Mouse (Mus musculus): Measurements from ENCODE around the gene Nav1.

Gene Nav1

DNA sequence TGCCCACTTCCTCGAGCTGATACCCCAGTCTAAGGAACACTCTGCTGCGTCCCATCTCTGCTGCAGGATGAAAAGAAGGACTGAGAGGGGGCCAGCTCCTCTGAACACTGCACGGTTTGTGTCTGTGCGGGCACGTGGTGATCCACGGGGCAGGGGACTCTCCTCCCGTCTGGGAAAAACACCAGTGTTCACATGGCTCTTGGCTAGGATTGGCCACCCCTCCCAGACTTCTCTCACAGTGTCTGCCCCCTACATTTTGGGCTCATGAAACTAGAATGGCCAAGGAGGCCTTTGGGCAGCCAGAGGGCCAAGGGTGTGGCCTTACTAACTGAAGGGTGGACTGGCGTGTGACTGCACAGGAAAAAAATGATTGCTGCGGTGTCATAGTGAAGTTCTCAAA, 125.4 kb downstream of the Nav1 start:
- DNase-seq = no peak

DNA sequence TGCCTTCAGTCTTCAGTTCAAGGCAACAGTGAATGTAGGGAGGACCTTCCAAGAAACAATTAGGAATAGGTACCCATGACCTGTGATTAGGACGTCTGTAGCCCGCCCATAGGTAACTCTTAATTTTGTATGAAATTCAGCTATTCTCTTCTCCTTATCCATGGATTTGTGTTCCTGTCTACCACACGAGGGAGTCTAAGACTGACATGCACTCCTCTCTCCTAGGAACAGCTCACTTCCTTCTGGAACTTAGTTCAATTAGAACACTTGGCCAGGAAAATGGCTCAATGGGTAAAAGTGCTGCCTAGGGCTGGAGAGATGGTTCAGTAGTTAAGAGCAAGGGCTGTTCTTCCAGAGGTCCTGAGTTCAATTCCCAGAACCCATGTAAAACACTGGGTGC, 126.3 kb downstream of the Nav1 start:
- DNase-seq = no peak

GRCm38 (mm10) chr1:135475571-135475895, 131.6 kb downstream of the Nav1 start:
- DNase-seq = no peak

DNA sequence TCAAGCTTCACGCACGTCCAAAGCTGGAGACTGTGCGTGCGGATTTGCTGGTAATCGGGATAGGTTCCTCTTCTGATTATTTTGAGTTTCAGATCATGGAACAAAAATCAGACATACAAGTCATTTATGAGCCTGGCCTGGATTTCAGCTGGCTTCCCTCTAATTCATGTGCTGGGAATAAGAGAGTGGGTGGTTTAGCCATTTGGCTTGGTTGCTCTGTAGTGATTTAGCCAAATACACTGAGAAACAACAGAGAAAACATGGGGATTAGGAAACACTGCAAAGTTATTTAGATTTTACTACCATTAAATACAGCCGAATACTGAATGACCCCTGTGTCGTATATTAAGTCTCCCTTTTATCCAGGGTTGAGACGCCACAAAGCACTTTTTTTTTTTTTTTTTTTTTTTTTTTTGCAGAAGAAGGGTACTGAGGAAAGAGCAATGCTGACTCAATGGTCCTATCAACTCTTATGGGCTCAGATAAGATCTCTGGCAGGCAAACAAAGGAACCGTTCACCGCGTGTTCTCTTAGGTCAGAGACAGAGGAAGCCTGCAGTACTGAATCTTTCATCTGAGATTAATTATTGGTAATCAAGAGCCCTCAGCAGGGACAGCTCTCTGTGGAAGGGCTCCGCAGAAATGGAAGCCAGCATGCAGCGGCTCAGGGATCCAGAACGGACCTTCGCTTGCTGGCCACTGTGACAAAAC, 132.1 kb downstream of the Nav1 start:
- no peak for DNase-seq

GRCm38 (mm10) chr1:135472536-135472935, 134.6 kb downstream of the Nav1 start:
- no peak for DNase-seq

DNA sequence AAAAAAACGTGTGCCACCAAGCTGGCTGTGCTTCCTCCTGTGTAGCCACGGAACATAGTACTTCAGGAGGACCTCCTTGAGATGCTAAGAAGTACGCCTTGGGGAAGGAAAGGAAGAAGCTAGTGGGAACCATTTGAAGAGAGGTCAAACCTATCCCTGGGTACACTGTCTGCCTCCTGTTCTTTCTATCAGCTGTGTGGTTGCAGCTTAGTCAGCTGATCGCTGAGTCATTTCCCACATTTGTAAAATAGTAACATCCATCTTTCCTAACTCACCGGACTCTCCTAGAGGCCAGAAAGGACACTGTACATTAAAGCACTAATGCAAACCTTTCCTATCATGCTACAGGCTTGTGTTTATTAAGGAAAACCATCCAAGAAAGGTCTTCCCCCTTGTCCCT, 135.4 kb downstream of the Nav1 start:
- no peak for DNase-seq

GRCm38 (mm10) chr1:135470546-135470945, 136.5 kb downstream of the Nav1 start:
- no peak for DNase-seq

- no peak for DNase-seq
These were observed 139.6 kb downstream of the Nav1 start for GRCm38 (mm10) chr1:135467462-135467861.

GRCm38 (mm10) chr1:135466935-135467334, 140.2 kb downstream of the Nav1 start:
- no peak for DNase-seq

GRCm38 (mm10) chr1:135465734-135466133, 141.4 kb downstream of the Nav1 start:
- no peak for DNase-seq

DNA sequence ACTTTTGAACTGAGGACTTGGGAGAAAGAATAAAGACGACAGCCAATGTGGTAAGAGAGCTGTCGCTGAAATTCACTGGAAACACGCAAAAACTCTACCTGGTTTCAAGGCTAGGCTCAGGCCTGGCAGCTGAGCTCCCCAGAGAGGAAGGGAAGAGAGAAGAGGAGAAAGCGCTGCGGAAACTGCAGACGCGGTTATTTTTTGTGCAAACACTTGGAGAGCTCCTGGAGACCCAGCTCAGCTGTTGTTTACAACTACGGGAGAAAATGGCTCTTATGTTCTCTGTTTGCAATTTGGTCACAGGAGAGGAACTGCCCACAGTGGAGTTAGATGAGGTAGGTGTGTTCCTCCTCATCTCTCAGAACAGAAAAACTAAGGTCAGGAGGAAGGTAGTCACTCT, 144.4 kb downstream of the Nav1 start:
- DNase-seq = no peak

DNA sequence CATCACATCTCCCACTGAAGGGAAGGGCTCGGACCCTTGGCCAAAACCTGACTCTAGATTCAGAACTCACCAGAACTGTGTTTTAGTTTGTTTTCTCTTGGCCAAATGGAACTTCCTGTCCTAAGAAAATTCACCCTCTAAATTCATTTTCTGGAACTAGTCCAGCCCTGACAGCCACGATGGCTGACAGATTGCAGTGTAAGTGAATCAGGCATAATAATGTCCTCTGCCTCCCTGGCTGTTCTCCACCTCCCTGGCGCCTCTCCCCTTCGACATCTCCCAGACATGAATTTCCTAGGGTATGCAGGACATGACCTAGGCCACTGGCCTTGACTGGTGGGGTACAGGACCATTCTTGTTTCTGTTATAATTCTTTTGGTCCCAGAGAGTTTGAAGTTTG, 144.8 kb downstream of the Nav1 start:
- DNase-seq = no peak

- peak; percentile 43 for DNase-seq
These were observed 145.9 kb downstream of the Nav1 start for GRCm38 (mm10) chr1:135461097-135461730.

DNA sequence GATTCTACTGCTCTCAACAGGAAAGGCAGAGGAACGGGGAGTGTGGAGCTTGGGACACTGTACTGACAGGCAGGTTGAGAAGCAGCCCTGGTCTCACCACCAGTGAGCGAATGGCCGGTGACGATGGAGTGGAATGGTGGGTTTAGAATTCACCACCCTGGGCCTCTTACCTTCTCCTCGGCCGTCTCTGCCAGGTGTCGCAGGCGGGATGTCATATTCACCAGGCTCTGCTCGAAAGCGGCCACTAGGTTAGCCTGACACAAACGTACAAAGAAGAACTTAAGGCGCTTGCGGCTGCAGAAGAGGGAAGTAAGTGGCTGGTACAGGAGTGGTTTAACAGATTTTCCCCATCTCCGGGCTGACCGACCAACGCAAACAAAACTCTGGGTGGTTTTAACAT, 146.6 kb downstream of the Nav1 start:
- DNase-seq = no peak

GRCm38 (mm10) chr1:135457860-135458259, 149.2 kb downstream of the Nav1 start:
- DNase-seq = no peak

- no peak for DNase-seq
These were observed 154.8 kb downstream of the Nav1 start for GRCm38 (mm10) chr1:135452259-135452658.

GRCm38 (mm10) chr1:135451419-135451818, 155.7 kb downstream of the Nav1 start:
- DNase-seq = no peak

- DNase-seq = no peak
These were observed 157.2 kb downstream of the Nav1 start for GRCm38 (mm10) chr1:135449876-135450275.

GRCm38 (mm10) chr1:135448940-135449339, 158.2 kb downstream of the Nav1 start:
- no peak for DNase-seq

GRCm38 (mm10) chr1:135443506-135443905, 163.6 kb downstream of the Nav1 start:
- DNase-seq = no peak

DNA sequence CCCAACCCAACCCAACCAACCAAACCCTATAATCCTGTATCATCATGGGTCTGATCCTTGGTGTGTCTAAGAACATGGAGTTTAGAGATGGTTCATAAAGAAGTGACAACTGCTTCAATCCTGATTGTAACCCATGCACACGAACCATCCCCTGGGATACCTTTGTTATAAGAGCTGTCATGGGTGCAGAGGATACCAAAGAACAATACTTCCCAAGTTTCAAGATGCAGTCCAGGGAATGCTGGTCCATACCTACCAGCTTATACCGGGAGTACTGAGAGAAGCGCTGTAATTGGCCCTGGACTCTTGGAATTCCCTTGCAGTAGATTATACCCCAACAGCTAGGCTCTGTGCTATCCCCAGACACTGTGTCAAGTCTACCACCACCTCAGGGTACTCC, 165.2 kb downstream of the Nav1 start:
- no peak for DNase-seq

DNA sequence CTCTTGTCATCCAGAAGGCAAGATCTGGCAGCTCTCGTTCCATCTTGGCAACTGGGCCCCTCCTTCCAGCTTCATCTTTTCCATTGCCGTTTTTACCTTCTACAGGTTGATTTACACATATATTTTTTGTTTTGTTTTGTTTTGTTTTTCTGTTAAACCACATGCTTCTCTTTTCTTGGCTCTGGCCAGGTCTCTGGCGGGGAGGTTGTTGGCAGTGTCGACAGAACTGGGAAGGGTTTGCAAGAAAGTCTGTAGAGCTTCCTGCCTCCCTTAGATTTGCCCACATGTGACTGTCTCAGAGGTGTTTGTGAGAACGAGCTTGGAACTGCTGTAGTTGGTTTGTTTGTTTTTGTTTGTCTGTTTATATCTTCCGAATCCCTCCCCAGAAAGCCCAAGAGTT, 166.1 kb downstream of the Nav1 start:
- no peak for DNase-seq

- DNase-seq = no peak
These were observed 168.3 kb downstream of the Nav1 start for GRCm38 (mm10) chr1:135438801-135439200.

GRCm38 (mm10) chr1:135435823-135436222, 171.3 kb downstream of the Nav1 start:
- no peak for DNase-seq

GRCm38 (mm10) chr1:135430669-135431017, 176.5 kb downstream of the Nav1 start:
- DNase-seq = no peak

All from cerebellum, adult 11 months (tissue).